Comparison of ENCODE assay signal across 9 mouse cellular contexts in genomic region chr5:147331547-147331946, GRCm38 (mm10). TPM values are rescaled to one million over a fixed set of nuclear protein-coding genes. Genes with fewer than 3 reads are reported as not detected.
DNase-seq lines count a peak whose midpoint lies in the region; ATAC-seq and TF ChIP-seq lines count a peak whose summit lies in the region.
"Had no signal": no experiment of that assay in that cellular context is flagged by ENCODE, and none has a peak within 500 bp of the region (broad histone marks: within the 10 kb centered on the region; RNA-seq: fewer than 3 reads in every experiment).

No protein-coding gene starts in this region.

- no peak for TF ChIP-seq EP300 in liver, embryonic 14.5 days (IDR thresholded peaks at IDR 0.05; ENCODE audit: low read depth)

- WGBS in liver, embryonic 14.5 days (ENCODE audit: insufficient replicate concordance), result 36% methylated on average over 2 of the region's 2 CpGs

- H3K9ac ChIP-seq in liver, embryonic 14.5 days (replicated peaks), result no peak overlapping the region

- DNase-seq in kidney, adult 8-10 months, result peak; percentile 16 to 51
- DNase-seq in kidney, adult 11 months, result no peak
- peak; percentile 83 for DNase-seq in ES-CJ7 (ENCODE audit: low read depth, low spot score)
- peak in 2 of 3 experiments; percentile 33 to 37 for DNase-seq in liver, embryonic 14.5 days (ENCODE audit: low read depth in 3 of 3, low spot score in 3 of 3)
- DNase-seq in spleen, postnatal 14 days (ENCODE audit: low spot score in 2 of 2), result peak; percentile 54 to 77
- DNase-seq in yolk sac, embryonic 10.5 days (ENCODE audit: low spot score), result no peak

- no peak overlapping the region for H3K4me3 ChIP-seq in bone marrow macrophage, adult 2 months (ENCODE audit: insufficient read depth, low read length)
- no peak overlapping the region for H3K4me3 ChIP-seq in embryonic fibroblast, embryonic 13.5 days (ENCODE audit: insufficient read depth, low read length)
- no peak overlapping the region for H3K4me3 ChIP-seq in liver, embryonic 14.5 days (ENCODE audit: insufficient read depth in 1 of 2, low read depth in 2 of 2, low read length in 2 of 2)

- TF ChIP-seq CTCF in bone marrow macrophage, adult 2 months (IDR thresholded peaks at IDR 0.05; ENCODE audit: low read depth, low read length), result peak; percentile 93
- TF ChIP-seq CTCF in embryonic fibroblast, embryonic 13.5 days (IDR thresholded peaks at IDR 0.05; ENCODE audit: borderline replicate concordance, insufficient read depth, low read length), result peak; percentile 54; the same call in 1 of the 2 replicates
- peak; percentile 85 for TF ChIP-seq CTCF in liver, embryonic 14.5 days (IDR thresholded peaks at IDR 0.05; ENCODE audit: low read depth)

- H3K4me1 ChIP-seq in bone marrow macrophage, adult 2 months (ENCODE audit: control insufficient read depth, insufficient read depth, low read length), result no peaks in the 10 kb centered on the region
- no peaks in the 10 kb centered on the region for H3K4me1 ChIP-seq in embryonic fibroblast, embryonic 13.5 days (ENCODE audit: control insufficient read depth, insufficient read depth, low read length)
- H3K4me1 ChIP-seq in liver, embryonic 14.5 days (replicated peaks; ENCODE audit: control insufficient read depth in 2 of 2, insufficient read depth in 2 of 2, low read length in 1 of 2), result no peaks in the 10 kb centered on the region

- no peak for TF ChIP-seq POLR2A in bone marrow macrophage, adult 2 months (IDR thresholded peaks at IDR 0.05; ENCODE audit: borderline replicate concordance, low read depth, low read length)
- no peak for TF ChIP-seq POLR2A in embryonic fibroblast, embryonic 13.5 days (IDR thresholded peaks at IDR 0.05; ENCODE audit: low read depth, low read length)

- no peak overlapping the region for H3K27ac ChIP-seq in bone marrow macrophage, adult 2 months (ENCODE audit: insufficient read depth, low read depth, low read length)
- no peak overlapping the region for H3K27ac ChIP-seq in embryonic fibroblast, embryonic 13.5 days (ENCODE audit: insufficient read depth, low read length)
- no peak overlapping the region for H3K27ac ChIP-seq in liver, embryonic 14.5 days

- no peaks in the 10 kb centered on the region for H3K27me3 ChIP-seq in liver, embryonic 14.5 days (ENCODE audit: control insufficient read depth, insufficient read depth, low read length)

- no peak for ATAC-seq in liver, embryonic 14.5 days (ENCODE audit: insufficient read depth)

- no peaks in the 10 kb centered on the region for H3K36me3 ChIP-seq in liver, embryonic 14.5 days (replicated peaks; ENCODE audit: control insufficient read depth, insufficient read depth, low read depth)

- H3K9me3 ChIP-seq in liver, embryonic 14.5 days (ENCODE audit: control insufficient read depth, low read length), result no peaks in the 10 kb centered on the region

- H3K4me2 ChIP-seq in liver, embryonic 14.5 days (ENCODE audit: low read depth), result no peak overlapping the region

RNA-seq across cellular contexts. Expression of gene Urad, which starts 9.3 kb away (rescaled TPM):
- polyA plus RNA-seq in bone marrow macrophage, adult 2 months (2012; ENCODE audit: insufficient read depth, insufficient read length, missing spikeins), result not detected in 2 replicates
- not detected in 2 replicates for polyA plus RNA-seq in embryonic fibroblast, embryonic 13.5 days (2011; ENCODE audit: insufficient read length, low read depth, missing spikeins)
- polyA plus RNA-seq in liver, embryonic 14.5 days (2012; rRNA removed), result 1.0 and 1.1 TPM in 2 replicates
- 0.30 and 0.57 TPM in 2 replicates for polyA plus RNA-seq in liver, embryonic 14.5 days (2014; fragmentation: Nextera tagmentation; extraction: Ambion mirVana)
- polyA plus RNA-seq: gonadal fat pad, adult 2 months had no signal

RNA-seq across cellular contexts. Expression of gene Cdx2, which starts 24.5 kb away (rescaled TPM):
- not detected in 2 replicates for polyA plus RNA-seq in bone marrow macrophage, adult 2 months (2012; ENCODE audit: insufficient read depth, insufficient read length, missing spikeins)
- polyA plus RNA-seq in embryonic fibroblast, embryonic 13.5 days (2011; ENCODE audit: insufficient read length, low read depth, missing spikeins), result not detected in 2 replicates
- 0.09 TPM in 1 of 2 replicates, not detected in the other for polyA plus RNA-seq in liver, embryonic 14.5 days (2012; rRNA removed)
- not detected in 2 replicates for polyA plus RNA-seq in liver, embryonic 14.5 days (2014; fragmentation: Nextera tagmentation; extraction: Ambion mirVana)

Comparison
In these comparisons a context has a peak if more than half of its experiments do, and no peak if none do; other contexts are left out.
1. DNase-seq: peak in kidney, adult 8-10 months (2 of 2), ES-CJ7 (single experiment), liver, embryonic 14.5 days (2 of 3) and spleen, postnatal 14 days (2 of 2); none in kidney, adult 11 months (single experiment) and yolk sac, embryonic 10.5 days (single experiment).
2. Peak in every context shown above with its lines, with median percentiles within 50 percentile points of each other: CTCF ChIP-seq.